Mouse (Mus musculus) lung, postnatal 4 days (tissue): ENCODE measurements around the gene Pdcd11.
A peak's percentile ranks its signal among the peaks of the same experiment; 100 is the strongest.
"Not testable (repeated sequence)": the region's sequence is repeated elsewhere in the genome, so short reads cannot be mapped to it uniquely, and the experiment has no call there.

Experiments
- DNase-seq, 2 experiments: peaks; one replicate each; pipeline ENCODE4 v3.0.0; 2021

Gene Pdcd11

DNA sequence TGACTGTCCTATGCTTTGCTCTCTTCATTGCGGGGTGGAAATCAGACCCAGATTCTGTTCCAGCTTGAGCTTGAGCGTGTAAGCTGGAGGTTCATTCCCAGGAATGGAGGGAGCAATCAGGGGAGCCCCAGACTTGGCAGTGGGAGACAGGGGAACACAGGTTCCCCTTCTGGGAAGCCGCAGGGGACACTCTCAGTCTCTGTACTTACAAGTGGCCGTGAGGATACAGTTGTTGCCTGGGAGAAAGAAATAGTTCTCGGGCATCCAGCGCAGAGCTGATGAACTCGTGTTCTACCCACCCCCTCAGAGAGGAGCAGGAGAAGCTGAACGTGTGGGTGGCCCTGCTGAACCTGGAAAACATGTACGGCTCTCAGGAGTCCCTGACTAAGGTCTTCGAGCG is 38.3 kb downstream of the Pdcd11 start:
- no peak for DNase-seq

DNA sequence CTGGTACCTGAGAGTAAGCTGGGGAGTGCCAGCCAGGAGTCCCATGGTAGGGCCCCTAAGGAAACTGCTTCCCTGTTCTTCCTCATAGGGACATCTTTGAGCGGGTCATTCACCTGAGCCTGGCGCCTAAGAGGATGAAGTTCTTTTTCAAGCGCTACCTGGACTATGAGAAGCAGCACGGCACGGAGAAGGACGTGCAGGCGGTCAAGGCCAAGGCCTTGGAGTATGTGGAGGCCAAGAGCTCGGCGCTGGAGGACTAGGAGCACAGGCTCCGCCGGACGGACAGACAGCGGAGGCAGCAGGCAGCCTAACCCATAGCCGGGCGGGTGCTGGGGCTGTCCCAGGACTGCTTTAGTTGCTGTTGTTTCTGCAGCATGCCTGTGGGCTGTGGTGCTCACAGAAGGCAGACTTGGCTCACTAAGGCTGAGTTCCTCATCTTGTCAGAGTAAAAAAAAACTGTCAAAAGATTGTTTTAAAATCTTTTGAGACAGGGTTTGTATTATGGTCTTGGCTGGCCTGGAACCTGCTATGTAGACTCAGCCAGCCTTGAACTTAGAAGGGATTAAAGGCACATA is 40.1 kb downstream of the Pdcd11 start:
- no peak for DNase-seq

DNA sequence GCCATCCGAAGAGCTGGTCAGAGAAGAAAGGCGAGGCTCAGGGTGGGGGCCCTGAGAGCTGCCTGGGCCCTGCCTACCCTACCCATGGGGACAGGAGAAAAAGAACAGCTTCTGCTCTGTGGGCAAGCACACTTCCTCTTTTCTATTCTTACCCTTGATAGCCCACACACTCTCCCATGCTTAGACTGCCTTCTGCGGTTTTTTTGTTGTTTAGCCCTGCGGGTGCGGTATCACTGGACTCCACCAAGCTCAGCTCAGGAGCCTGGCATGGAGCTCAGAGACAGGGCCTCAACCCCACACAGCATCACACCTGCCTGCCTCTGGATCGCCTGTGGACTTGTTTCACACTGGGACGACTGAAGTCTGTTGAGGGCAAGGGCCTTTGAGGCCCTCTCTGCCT is 42.6 kb downstream of the Pdcd11 start:
- peak; percentile 24 to 40 for DNase-seq

DNA sequence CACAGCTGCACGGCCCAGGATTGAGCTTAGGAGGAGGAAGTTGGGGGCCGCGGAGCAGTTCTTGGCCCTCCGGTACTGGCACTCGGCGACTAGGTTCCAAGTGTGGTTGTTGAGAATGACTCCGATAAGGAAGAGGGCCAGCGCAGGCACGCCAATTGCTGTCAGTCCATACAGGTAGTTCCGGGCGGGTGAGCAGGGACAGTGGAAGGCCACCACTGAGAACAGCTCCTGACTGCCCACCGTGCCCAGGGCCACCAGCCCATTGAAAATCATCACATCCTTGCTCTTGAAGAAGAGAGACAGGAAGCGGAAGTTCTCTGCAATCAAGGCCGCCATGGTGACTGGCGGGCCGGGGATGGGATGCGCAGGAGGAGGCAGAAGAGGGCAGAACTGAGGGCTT is 45.0 kb downstream of the Pdcd11 start:
- DNase-seq, result no peak

DNA sequence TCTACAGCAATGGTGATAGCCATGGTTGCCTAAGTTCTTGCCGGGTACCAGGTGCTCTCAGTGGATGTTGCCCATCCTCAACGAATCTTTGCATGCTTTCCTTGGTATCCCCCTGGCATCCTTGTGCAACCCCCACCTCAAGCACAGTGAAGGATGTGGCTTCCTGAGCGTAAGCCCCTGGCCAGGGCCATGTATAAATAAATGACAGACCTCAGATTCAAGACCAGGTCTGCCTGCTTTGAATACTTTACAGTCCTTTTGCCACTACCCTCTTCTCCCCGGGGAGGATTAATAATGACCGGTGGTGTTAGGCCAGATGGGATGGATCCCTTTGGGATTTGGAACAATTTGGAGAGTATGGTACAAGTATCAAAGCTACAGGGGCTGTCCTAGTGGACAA is 45.6 kb downstream of the Pdcd11 start:
- no peak for DNase-seq

DNA sequence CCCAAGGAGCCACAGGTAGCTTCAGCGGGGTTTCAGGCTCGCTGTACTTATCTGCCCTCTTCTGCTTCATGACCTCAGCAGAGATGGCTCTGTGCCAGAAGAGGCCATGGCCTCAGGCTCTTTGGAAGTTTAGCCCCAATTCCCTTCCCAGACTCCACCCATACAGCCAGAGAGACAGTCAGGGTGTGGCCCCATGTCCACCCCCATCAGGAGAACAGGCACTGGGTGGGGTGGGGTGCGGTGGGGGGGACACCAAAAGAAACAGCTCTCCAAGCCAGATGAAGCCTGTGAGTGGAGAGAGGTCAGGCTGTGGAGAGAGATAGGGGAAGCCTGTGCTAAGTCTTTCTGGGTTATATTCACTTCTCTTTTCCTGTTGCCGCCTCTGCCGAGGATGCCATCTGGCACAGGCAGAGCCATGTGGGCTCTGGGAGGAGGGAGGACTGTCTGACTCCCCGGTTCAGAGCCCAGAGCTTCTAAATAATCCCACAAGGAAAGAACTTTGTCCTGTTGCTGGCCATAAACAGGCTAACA is 46.5 kb downstream of the Pdcd11 start:
- DNase-seq, result peak; percentile 50 to 60

DNA sequence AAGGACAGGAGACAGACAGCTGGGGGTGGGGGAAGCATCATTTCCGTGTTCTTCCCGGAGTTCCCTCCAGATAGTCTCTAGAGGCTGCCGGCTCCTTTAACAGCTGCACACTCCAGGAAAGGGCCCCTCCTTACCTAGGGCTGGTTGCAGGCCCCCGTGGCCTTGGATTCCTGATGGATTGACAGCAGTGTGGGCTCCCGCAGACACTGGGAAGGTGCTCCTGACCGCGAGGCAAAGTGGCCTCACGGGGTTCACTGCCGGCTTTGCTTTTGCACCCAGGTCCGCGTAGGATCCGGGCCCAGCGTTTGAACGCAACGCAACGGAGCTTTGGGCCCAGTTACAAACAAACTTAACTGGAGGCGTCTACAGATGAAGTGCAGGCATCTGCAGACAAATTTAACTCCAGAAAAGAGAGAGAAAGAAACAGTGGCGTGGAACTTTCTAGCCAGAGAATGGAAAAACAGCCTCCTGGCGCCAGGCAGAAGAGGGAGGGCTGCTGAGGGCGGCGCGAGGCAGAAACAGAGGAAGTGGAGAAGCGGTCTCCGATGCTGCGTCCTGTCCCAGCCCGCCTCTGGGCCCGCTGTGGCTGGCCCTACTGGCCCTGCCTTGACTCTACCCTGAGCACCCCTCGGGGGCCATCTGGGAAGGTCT is 47.3 kb downstream of the Pdcd11 start, which contains the start of gene Calhm2:
TSS of gene Calhm2 (minus strand) at position 524 of the 651 bp plus-strand sequence.
- DNase-seq, result peak; percentile 76 to 83

DNA sequence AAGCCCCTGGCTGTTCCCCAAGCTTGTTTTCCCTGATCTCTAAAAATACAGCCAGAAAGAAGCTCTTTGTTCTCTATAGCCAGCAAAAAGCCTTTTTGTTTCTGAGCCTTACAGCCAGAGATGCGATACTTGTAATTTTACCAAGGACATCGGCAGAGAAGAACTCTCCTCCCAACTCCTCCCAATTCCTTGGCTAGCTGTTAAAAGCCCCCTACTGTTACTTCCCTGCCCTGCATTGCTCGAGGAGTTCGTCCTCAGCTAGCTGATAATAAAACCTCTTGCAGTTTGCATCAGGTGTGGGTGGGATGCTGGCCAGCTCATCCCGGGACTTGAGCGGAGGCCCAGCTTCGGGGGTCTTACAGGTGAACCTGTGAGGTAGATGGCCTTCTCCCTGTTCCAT is 49.0 kb downstream of the Pdcd11 start:
- not testable (repeated sequence) for DNase-seq

DNA sequence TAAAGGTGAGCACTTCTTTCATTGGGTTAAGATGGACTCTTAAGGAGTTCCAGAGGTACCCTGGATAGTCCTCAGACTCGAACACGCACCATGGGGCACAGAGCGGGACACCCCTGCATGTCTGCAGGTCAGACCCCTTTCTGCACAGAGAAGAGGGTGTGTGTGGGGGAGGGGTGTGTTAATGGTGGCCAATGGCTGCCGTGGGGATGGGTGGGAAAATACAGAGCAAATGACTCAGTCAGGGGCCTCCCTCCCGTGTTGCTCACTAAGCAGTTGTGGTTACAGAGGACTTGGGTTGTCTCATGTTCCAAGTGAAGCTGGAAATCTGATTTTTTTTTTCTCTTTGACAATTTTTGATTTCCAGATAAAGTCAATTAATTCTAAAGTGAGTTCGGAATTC is 51.9 kb downstream of the Pdcd11 start:
- no peak for DNase-seq

DNA sequence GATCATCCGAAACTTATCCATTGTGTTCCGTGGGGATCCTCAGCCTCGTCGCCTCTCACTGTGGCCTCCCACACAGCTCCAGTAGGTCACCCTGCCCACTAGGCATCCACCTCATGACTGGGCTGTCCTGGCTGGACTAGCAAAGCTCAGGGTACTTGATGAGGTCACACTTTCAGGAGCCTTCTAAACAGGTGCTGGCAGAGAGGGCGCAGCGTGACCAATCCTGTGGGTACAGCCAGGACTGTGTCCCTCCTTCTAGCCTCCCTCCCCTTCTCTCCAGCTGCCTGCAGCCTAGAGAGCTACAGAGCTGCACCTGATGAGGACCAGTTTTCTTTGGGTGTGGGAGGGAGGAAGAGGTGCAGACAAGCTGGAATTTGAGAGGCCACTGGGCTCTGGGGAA is 53.6 kb downstream of the Pdcd11 start, which contains the start of gene Calhm1:
TSS of gene Calhm1 (minus strand) at position 101 of the 400 bp plus-strand sequence.
- DNase-seq, result no peak

DNA sequence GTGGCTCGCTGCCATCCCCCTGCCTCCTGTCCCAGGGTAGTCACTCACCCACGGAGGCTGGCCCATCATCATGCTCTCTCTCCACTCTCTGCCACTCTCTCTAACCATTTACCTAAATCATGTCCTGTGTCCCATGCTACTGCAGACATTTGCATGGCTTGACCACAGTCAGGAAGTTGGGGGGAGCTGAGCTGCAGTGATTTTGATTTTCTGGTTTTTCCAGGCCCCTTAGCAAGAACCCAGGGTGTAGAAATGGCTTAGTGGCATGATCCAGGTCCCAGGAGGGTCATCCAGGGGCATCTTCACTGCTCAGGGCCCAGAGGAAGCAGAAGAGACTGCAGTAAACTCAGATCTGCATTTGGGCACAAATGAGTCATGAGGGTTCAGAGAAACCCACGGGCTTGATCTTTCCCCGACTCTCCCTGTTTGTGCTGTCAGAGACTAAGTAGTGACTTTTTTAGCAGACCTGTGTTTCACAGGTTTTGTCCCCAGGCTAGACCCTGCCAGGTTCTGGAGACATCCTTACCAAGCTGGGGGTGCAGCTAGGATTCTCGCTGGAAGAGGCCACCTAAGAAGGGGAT is 57.8 kb downstream of the Pdcd11 start:
- DNase-seq, result no peak

DNA sequence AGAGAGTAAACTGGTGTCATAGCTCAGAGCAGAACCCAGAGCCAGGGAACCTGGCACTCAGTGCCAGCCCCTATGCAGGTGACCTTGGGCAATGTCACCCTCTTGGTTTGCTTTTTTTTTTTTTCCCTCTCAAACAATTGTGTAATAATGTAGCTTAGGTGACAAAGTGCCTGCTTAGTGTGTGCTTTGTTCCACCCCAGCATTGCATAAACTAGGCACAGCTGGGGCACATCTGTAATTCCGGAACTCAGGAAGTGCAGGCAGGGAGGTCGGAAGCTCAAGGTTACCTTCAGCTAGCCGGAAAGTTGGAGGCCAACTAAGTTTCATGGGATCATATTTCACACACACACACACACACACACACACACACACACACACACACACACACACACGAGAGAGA is 59.3 kb downstream of the Pdcd11 start:
- no peak for DNase-seq

DNA sequence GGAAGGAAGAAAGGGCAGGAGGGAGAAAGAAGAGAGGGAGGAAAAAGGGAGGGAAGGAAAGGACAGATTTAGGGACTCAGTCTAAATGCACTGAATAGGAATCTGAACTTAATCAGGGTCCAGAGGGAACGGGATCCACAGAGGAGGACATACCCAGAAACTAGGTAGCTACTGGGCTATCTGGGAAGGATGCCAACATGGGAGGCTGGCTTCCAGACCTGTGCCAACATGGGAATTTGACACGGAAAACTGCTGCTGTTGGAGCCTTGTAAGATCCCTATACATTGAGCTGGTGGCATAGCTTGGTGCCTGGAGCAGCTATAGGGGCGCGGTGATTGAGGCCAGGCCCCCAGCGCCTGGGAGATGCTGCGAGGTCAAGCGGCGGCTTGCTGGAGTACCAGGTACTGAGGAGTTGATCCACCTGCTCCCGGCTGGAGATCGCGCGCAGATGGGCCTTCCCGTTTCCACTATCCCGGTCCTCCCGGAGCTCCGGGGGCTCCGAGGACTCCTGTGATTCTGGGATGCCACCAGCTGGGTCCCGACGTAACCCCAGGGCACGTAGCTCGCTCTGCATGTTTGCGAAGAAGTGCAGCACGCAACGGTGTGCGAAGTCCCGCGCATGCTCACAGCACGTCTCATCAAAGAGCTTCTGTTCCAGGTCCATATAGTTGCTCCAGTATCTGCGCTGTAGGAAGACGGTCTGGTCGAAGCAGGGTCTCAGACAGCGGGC is 60.9 kb downstream of the Pdcd11 start:
- peak in 1 of 2 experiments; percentile 19 for DNase-seq

DNA sequence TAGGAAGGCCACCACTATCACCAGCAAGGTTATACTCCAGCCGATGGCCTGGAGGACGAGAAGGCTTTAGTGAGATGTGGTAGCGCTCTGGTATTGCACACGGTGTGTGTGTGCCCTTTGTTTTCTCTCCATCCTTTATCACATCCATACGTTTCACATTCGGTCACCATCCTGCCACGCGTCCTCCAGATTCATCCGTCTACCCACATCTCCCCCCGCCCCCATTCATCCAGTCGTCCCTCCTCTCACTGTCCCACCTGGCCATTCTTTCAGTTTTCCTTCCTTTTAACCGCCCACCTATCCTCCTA is 61.4 kb downstream of the Pdcd11 start:
- DNase-seq, result no peak

DNA sequence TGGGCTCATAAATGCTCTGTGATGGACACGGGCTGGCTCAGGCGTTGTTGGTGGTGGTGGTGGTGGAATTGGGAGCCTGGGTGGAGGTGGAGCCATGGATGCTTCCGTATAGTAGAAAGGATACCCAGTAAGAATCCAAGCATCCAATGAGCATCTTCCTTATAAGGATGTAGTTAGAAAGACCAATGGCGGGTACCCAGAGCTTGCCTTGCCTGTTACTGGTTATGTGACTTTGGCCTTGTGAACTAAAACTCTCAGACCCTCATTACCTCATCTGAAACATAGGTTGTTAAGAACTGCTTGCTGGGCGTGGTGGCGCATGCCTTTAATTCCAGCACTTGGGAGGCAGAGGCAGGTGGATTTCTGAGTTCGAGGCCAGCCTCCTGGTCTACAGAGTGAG is 63.2 kb downstream of the Pdcd11 start:
- DNase-seq, result no peak

DNA sequence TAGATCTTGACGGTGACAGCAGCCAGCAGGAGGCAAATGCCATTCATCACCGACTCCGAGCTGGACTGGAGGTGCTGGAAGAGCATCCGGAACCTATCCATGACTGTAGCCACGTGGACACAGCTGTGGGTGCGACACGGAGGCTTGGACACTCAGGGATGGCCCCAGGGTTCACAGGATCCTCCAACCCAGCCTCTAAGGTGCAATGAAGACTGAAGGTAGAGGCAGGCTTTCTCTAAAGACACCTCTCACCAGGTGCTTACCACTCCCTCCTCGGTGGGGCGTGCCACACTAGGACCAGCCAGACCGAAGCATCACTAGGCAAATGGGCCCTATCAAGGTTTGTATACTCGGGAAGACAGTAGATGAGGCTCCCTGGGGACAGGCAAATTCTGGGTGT is 67.1 kb downstream of the Pdcd11 start, which contains the start of gene Calhm3:
TSS of gene Calhm3 (minus strand) at position 101 of the 400 bp plus-strand sequence.
- no peak for DNase-seq

DNA sequence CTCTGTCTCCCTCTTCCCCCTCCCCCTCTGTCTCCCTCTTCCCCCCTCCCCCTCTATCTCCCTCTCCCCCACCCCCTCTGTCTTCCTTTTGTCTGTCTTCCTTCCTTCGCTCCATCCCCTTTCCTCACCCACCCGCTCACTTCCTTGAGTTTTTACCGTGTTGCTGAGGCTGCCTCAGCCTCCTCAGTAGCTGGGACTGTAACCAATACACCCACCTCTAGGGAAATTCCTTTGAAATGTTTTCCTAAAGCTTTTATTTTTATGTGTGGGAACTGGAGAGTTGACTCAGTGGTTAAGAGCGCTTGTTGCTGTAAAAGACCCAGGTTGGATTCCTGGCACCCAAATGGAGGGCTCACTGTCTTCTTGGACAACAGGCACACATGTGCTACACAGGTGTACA is 71.1 kb downstream of the Pdcd11 start:
- no peak for DNase-seq

DNA sequence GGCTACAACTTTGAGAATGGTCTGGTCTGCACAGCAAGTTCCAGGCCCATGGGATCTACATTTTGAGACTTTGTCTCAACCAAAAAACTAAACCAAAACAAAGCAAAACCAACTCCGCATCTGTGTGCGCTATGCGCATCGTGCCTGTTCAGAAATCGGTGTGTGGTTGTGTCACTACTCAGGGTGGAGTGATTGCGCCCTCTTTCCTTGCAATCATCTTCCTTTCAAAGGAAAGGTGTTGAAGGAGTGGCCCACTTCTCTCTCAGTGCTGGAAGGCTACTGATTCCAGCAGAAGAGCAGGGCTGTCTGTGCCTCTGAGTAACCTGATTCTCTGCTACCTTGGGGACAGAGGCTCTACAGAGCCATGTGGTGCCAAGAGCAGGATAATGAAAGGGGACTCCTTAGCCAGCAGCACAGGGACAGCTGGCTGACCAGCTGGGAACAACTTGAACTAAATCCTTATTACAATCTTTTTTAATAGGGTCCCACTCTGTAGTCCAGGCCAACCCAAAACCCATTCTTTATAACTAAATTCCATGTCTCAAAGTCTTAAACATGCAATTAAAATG is 72.7 kb downstream of the Pdcd11 start:
- DNase-seq, result peak in 1 of 2 experiments; percentile 14

DNA sequence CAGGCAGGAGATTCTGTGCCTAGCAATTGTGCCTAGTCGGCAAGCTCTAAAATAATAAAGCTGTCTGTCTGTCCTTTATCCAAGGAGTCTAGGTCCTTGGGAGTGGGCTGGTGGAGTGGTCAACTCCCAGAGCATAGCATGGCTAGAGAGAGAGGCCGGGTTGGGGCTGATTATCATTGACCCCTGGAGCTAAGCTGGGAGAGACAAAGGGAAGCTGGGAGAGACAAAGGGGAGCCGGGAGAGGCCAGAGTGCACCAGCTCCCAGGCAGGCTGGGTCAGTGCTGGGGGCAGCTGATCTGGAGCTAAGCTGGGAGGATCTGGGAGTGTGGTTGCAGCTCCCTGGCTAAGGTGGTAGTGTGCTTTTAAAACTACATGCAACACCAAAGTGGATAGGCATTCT is 76.2 kb downstream of the Pdcd11 start:
- DNase-seq, result no peak

DNA sequence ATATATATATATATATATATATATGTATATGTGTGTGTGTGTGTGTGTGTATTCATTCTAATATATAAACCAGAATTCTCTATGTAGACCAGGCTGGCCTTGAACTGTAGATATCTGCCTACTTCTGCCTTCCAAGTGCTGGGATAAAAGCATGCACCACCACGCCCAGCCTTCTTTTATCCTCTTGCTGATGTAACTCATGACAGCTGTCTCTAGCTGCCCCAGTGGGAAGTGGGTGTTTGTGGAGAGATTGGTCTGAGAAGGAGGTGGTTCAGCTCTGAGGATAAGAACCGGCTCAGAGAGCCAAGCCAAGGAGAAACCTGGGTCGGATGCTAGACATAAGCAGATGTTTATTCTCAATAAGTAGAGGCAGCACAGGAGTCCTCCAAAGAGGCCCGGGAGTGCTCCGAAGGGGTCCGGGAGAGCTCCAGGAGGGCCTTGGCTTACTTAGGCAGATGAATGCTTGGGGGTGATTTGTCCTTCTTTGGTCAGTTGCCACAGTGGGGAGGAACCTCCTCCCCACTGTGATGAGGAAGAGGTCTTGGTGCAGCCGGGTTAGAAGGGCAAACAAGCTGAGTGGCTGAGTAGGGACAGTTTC is 77.1 kb downstream of the Pdcd11 start:
- no peak for DNase-seq

DNA sequence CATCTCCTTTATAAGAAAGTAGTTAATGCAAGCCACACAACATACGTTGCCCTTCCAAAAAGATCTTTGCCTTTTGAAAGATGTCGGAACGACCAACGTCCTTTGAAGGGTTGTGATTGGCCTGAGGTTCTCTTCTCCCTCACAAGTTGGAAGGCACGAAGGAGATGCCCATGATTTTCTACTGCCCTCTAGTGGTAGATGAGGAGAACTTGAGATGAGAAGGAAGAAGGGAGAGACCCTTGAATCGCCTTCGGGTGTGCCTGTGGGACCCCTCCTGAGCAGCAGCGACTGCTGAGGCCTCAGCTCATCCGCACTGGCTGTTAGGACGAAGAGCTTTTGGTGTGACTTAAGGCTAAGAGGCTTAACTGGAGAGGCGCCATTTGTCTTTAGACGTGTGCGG is 77.7 kb downstream of the Pdcd11 start:
- DNase-seq, result peak in 1 of 2 experiments; percentile 34

DNA sequence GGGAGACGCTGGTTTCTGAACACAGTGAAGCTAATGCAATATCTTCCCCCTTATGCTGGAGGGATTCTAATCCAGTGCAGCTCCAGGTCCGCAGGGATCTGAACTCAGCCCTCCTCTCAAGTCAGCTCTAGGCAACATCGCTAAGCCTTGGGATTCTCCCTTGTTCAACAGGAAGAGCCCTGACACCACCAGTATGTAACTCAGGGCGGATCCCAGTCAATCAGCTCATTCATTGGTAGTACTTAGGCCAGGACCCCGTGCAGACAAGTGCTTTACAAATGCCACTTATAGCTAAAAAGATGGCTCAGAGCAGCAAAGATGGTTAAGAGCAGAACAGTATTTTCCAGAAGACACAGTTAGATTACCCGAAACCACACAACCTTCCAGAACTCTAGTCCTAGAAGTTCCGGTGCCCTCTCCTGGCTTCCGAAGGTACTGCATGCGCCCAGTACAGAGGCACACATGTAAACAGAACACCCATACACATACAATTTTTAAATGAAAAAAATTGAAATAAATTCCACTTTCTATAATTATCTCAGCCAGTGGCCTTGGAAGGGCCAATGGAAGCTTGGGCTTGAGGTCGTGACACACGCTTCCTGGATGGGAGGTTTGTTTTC is 78.3 kb downstream of the Pdcd11 start:
- peak; percentile 78 to 86 for DNase-seq
